Mouse (Mus musculus): ENCODE results near the gene Icosl. TPM values are rescaled to one million over a fixed set of nuclear protein-coding genes. Genes with fewer than 3 reads are reported as not detected.
"Not testable (repeated sequence)": the region's sequence is repeated elsewhere in the genome, so short reads cannot be mapped to it uniquely, and the experiment has no call there.

Icosl gene
- polyA plus RNA-seq, 1 experiment, result not detected

- Histone ChIP-seq H3K27ac (ENCODE audit: insufficient read depth, low read depth, low read length) (no peak overlapping the region), H3K4me3 (ENCODE audit: insufficient read depth, low read depth, low read length) (no peak overlapping the region), H3K4me1 (ENCODE audit: control insufficient read depth, insufficient read depth, low read length) (no peaks in the 10 kb centered on the region)
- WGBS, result 81% methylated on average over 10 of the region's 10 CpGs
- TF ChIP-seq POLR2A (IDR thresholded peaks at IDR 0.05; ENCODE audit: insufficient read depth, low read depth, low read length) (no peak), CTCF (IDR thresholded peaks at IDR 0.05; ENCODE audit: insufficient read depth, low read depth, low read length) (no peak)
Observed at GRCm38 (mm10) chr10:78086444-78087061, 17.5 kb downstream of the Icosl start.

- TF ChIP-seq CTCF (IDR thresholded peaks at IDR 0.05; ENCODE audit: insufficient read depth, low read depth, low read length) (no peak), POLR2A (IDR thresholded peaks at IDR 0.05; ENCODE audit: insufficient read depth, low read depth, low read length) (no peak)
- H3K4me1 ChIP-seq (ENCODE audit: control insufficient read depth, insufficient read depth, low read length), result peaks cover 2% of the 10 kb centered on the region; the same call in 1 of the 2 replicates
- 89% methylated on average over 6 of the region's 6 CpGs for WGBS
- H3K4me3 ChIP-seq (ENCODE audit: insufficient read depth, low read depth, low read length), result no peak overlapping the region
- no peak overlapping the region for H3K27ac ChIP-seq (ENCODE audit: insufficient read depth, low read depth, low read length)
Observed at GRCm38 (mm10) chr10:78087101-78087511, 18.0 kb downstream of the Icosl start.

GRCm38 (mm10) chr10:78090246-78090645 lies 21.1 kb downstream of the Icosl start:
- Histone ChIP-seq H3K4me1 (ENCODE audit: control insufficient read depth, insufficient read depth, low read length) (peaks cover 6% of the 10 kb centered on the region; the same call in 1 of the 2 replicates), H3K27ac (ENCODE audit: insufficient read depth, low read depth, low read length) (no peak overlapping the region), H3K4me3 (ENCODE audit: insufficient read depth, low read depth, low read length) (no peak overlapping the region)
- TF ChIP-seq CTCF (IDR thresholded peaks at IDR 0.05; ENCODE audit: insufficient read depth, low read depth, low read length) (no peak), POLR2A (IDR thresholded peaks at IDR 0.05; ENCODE audit: insufficient read depth, low read depth, low read length) (no peak)
- 61% methylated on average over 6 of the region's 6 CpGs for WGBS

- Histone ChIP-seq H3K4me3 (ENCODE audit: insufficient read depth, low read depth, low read length) (no peak overlapping the region), H3K4me1 (ENCODE audit: control insufficient read depth, insufficient read depth, low read length) (peaks cover 6% of the 10 kb centered on the region; the same call in 1 of the 2 replicates), H3K27ac (ENCODE audit: insufficient read depth, low read depth, low read length) (no peak overlapping the region)
- TF ChIP-seq POLR2A (IDR thresholded peaks at IDR 0.05; ENCODE audit: insufficient read depth, low read depth, low read length) (no peak), CTCF (IDR thresholded peaks at IDR 0.05; ENCODE audit: insufficient read depth, low read depth, low read length) (no peak)
- 82% methylated on average over 4 of the region's 4 CpGs for WGBS
Observed at GRCm38 (mm10) chr10:78090706-78091491, 21.8 kb downstream of the Icosl start.

- Histone ChIP-seq H3K4me3 (ENCODE audit: insufficient read depth, low read depth, low read length) (no peak overlapping the region), H3K27ac (ENCODE audit: insufficient read depth, low read depth, low read length) (no peak overlapping the region), H3K4me1 (ENCODE audit: control insufficient read depth, insufficient read depth, low read length) (peaks cover 6% of the 10 kb centered on the region; the same call in 1 of the 2 replicates)
- no peak for TF ChIP-seq CTCF (IDR thresholded peaks at IDR 0.05; ENCODE audit: insufficient read depth, low read depth, low read length)
- no peak for TF ChIP-seq POLR2A (IDR thresholded peaks at IDR 0.05; ENCODE audit: insufficient read depth, low read depth, low read length)
- WGBS, result 84% methylated on average over 23 of the region's 23 CpGs
Observed at GRCm38 (mm10) chr10:78091865-78092724, 23.0 kb downstream of the Icosl start.

GRCm38 (mm10) chr10:78092725-78093029 lies 23.6 kb downstream of the Icosl start:
- no peak overlapping the region for H3K27ac ChIP-seq (ENCODE audit: insufficient read depth, low read depth, low read length)
- H3K4me1 ChIP-seq (ENCODE audit: control insufficient read depth, insufficient read depth, low read length), result peaks cover 6% of the 10 kb centered on the region; the same call in 1 of the 2 replicates
- H3K4me3 ChIP-seq (ENCODE audit: insufficient read depth, low read depth, low read length), result no peak overlapping the region
- WGBS, result 92% methylated on average over 13 of the region's 13 CpGs
- TF ChIP-seq CTCF (IDR thresholded peaks at IDR 0.05; ENCODE audit: insufficient read depth, low read depth, low read length) (no peak), POLR2A (IDR thresholded peaks at IDR 0.05; ENCODE audit: insufficient read depth, low read depth, low read length) (no peak)

- H3K4me1 ChIP-seq (ENCODE audit: control insufficient read depth, insufficient read depth, low read length), result peaks cover 6% of the 10 kb centered on the region; the same call in 1 of the 2 replicates
- H3K4me3 ChIP-seq (ENCODE audit: insufficient read depth, low read depth, low read length), result no peak overlapping the region
- H3K27ac ChIP-seq (ENCODE audit: insufficient read depth, low read depth, low read length), result no peak overlapping the region
- TF ChIP-seq POLR2A (IDR thresholded peaks at IDR 0.05; ENCODE audit: insufficient read depth, low read depth, low read length), result no peak
- no peak for TF ChIP-seq CTCF (IDR thresholded peaks at IDR 0.05; ENCODE audit: insufficient read depth, low read depth, low read length)
Observed at GRCm38 (mm10) chr10:78095221-78095620, 26.1 kb downstream of the Icosl start.

GRCm38 (mm10) chr10:78095954-78096931 lies 27.1 kb downstream of the Icosl start:
- Histone ChIP-seq H3K27ac (ENCODE audit: insufficient read depth, low read depth, low read length) (no peak overlapping the region), H3K4me3 (ENCODE audit: insufficient read depth, low read depth, low read length) (no peak overlapping the region), H3K4me1 (ENCODE audit: control insufficient read depth, insufficient read depth, low read length) (peaks cover 6% of the 10 kb centered on the region; the same call in 1 of the 2 replicates)
- no peak for TF ChIP-seq POLR2A (IDR thresholded peaks at IDR 0.05; ENCODE audit: insufficient read depth, low read depth, low read length)
- TF ChIP-seq CTCF (IDR thresholded peaks at IDR 0.05; ENCODE audit: insufficient read depth, low read depth, low read length), result no peak
- 89% methylated on average over 5 of the region's 5 CpGs for WGBS

- H3K4me3 ChIP-seq (ENCODE audit: insufficient read depth, low read depth, low read length); H3K4me1 ChIP-seq (ENCODE audit: control insufficient read depth, insufficient read depth, low read length); H3K27ac ChIP-seq (ENCODE audit: insufficient read depth, low read depth, low read length): not testable (repeated sequence)
Observed at GRCm38 (mm10) chr10:78099860-78100259, 30.8 kb downstream of the Icosl start.

All from olfactory bulb, adult 2 months (tissue).